Mouse (Mus musculus): ENCODE measurements around the gene D030056L22Rik.
A peak's percentile ranks its signal among the peaks of the same experiment; 100 is the strongest.

Gene D030056L22Rik

DNA sequence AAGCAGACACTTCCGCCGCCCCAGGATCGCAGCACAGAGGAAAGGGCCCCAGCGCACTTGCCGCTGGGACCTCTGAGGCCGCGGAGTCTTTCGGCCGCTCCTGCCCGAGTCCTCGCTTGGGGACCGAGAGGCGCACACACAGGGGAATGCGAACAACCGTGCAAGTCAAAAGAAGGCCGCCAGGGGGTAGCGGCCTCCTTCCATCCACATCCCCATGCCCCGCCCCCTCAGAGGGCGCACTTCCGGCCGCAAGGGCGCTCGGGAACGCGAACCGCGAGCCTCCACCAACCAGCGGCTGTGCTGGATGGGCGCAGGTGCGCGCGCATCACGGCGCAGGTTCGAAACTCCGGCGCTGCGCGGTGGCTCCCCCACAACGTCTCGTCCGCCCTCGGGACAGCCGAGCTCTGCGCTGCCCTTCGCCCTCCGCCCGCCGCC is at the start of gene D030056L22Rik:
TSS of gene D030056L22Rik (plus strand) at position 328 of the 435 bp plus-strand sequence.
- peak; percentile 100 for DNase-seq (ENCODE audit: low read depth)

DNA sequence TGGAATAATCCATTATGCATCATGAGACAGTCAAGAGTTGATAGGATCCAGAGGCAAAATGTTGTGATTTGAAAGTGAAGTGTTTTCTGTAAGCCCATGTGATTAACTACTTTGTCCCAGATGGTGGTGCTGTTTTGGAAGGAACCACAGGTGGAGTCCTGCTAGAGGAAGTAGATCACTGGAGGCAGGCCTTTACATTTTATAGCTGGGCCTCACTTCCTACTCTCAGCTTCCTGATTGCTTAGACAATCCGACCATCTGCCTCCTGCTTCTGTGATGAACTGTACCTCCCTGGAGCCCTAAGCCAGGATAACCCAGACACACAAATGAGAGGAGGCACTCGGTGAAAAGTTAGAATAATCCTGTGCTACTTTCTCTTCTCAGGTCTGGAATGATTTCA is 49.1 kb upstream of the D030056L22Rik start:
- peak; percentile 29 for DNase-seq (ENCODE audit: low read depth)

DNA sequence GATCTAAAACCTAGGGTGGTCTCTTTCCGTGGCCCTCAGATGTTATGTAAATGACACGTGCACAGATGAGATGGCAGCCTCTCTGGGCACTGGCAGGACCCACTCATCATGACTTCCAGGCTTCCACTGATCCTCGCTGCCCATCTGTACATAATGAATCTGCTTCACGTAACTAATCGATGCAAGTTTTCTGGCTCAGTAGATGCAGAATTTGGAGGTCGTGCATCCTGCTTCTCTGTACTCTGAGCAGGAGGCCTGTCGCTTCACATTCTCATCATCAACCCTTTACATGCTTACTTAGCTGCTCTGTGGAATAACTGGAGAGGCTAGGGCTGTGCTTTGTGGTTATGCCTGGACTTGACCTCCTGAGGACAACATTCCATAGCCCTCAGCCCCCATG is 46.0 kb upstream of the D030056L22Rik start:
- DNase-seq (ENCODE audit: low read depth) = no peak

DNA sequence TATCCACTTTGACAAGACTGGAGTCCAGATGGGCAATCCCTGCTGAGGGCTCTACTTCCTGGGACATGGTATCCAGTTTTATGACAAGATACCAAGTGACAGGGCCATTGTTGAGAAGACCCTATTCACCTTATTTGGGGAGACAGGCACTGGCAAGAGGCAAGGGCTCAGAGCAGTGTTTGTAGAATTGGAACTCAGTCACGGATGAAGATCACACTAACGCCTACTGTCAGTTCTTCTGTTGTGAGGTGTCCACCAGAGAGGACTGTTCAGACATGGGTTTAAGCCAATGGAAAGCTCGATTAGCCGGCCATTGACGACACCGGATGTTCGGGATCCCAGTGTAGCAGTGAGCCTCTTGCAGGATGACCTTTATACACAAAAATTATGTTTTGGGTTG is 43.4 kb upstream of the D030056L22Rik start:
- DNase-seq (ENCODE audit: low read depth) = no peak

DNA sequence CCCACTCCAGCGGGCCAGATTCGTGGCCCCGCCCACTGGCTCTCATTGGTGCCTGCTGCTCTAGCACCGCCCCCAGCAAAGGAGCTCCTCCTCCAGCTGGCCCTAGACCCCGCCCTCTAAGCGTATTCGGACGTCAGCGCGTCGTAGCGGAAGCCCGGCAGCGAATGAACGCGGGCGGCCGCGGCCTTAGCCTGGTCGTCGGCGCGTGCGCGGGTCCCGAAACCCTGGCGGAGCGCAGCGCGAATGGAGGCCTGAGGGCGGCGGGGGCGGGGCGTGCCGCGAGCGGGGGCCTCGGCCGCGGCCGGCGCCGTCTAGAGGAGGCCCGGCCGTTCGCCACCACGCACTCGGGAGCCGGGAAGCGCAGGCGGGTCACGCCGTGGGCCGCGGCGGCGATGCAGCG is 42.4 kb upstream of the D030056L22Rik start, which contains the start of gene Carnmt1:
TSS of gene Carnmt1 (plus strand) at position 157 of the 400 bp plus-strand sequence.
- peak; percentile 99 for DNase-seq (ENCODE audit: low read depth)

DNA sequence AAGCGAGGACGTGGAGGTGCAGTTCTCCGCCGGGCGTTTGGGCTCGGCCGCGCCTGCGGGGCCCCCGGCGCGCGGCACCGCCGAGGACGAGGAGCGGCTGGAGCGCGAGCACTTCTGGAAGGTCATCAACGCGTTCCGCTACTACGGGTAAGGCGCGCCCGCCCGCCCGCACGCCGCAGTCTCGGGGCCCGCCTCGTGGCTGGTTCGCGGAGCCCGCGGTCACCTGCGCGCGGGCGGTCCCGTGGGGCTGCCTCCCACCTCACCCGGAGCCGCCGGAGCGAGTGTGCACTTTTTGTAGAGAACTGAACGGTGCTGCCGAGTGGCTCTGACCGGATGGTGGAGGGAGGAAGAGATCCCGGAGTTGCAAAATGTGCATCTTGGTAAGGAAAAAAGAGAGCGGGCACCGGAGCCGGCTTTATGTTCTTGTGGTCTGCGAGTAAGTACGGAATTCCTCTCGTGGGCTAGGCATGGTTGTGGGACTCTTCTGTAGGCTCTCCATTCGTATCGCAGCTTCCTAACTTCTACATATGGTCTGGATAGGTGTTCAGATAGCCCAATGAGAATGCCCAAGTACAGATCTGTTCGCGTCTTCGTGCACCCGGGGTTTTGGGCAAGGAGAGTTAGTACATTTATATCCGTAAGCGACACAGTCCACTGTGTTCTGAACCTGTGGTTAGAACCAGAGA is 41.8 kb upstream of the D030056L22Rik start:
- peak; percentile 68 for DNase-seq (ENCODE audit: low read depth)

DNA sequence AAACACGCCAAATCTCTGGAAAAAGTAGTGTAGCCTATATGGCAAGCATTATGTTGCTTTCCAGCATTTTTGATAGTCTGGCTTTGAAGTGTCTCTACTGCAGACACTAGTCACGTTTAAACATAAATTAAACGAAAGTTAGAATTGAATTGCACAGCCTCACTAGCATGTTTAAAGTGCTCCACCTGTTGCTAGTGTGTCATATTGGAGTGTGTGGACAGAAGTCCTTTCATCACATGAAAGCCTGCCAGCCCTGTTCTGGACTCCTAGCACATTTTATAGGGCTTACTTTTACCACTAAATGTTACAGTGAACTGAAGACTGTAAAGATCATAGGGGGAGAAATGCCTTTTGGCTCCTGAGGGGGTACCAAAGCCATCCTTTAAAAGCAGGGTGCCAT is 40.5 kb upstream of the D030056L22Rik start:
- DNase-seq (ENCODE audit: low read depth) = no peak

DNA sequence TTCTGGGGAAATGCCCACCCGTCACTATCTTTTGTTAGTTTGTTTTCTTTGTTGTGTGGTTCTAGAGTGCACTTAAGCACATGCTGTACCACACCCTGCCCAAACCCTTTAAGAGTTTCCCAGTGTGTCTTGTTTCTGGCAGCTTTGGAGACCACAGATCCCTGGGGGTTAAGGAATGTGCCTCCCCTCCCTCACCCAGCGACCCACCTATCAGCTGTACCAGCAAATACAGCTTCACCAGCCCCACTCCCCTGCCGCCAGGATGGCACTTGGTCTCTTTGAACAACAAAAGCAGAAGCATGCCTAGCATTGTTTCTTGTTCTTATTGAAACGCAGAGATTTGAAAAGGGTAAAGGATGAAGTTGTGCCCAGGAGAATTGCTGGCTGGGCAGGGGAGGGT is 39.9 kb upstream of the D030056L22Rik start:
- DNase-seq (ENCODE audit: low read depth) = no peak

DNA sequence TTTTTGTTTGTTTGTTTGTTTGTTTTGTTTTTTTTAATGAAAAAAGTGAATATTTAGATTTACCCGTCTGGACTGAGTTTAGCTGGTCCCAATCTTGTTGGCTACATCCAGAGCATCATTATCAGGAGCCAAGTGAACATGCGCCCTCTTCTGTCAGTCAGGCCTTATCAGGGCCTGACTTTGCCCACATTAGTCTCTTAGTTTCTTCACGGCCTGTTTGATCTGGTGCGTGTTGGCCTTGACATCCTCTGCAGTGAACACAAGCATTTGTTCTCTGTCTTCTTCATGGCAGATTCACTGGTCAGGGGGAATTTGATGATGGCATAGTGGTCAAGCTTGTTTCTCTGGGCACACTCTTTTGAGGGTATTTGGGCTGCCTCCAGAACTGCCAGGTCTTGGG is 30.9 kb upstream of the D030056L22Rik start:
- DNase-seq (ENCODE audit: low read depth) = no peak

DNA sequence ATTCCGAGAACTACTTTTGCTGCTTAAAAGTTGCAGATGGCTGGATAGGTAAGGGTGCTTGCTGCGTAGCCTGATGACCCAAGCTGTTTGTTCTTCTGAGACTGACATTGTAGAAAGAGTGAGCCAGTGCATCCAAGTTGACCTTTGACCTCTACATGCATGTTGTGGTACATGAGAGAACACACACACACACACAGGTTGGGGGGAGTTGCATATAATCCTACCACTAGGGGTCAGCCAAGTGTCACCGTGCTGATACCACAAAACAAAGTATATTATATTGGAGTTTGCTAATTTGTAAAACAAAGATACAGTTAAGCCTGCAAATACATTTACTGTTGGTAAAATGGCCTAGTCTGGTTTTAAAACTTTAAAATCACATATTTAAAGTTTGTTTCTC is 25.4 kb upstream of the D030056L22Rik start:
- peak; percentile 86 for DNase-seq (ENCODE audit: low read depth)

DNA sequence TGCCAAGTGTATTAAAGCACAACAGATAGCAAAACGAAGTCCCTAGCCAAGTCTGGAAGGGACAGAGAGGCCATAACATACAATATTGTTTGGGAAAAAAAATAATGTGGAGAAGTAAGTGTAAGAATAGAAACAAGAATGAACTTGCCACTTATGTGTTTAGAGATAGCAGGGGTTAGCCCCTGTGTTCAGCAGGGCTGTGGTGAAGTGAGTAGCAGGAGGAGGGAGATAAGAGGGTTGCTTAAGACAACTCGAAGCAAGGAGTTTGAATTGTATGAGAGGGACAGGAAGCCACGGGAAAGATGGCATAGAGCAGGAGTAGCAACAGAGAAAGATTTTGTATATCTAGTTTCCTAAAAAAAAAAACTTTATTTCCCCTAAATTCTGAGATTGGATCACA is 20.8 kb upstream of the D030056L22Rik start:
- no peak for DNase-seq (ENCODE audit: low read depth)

DNA sequence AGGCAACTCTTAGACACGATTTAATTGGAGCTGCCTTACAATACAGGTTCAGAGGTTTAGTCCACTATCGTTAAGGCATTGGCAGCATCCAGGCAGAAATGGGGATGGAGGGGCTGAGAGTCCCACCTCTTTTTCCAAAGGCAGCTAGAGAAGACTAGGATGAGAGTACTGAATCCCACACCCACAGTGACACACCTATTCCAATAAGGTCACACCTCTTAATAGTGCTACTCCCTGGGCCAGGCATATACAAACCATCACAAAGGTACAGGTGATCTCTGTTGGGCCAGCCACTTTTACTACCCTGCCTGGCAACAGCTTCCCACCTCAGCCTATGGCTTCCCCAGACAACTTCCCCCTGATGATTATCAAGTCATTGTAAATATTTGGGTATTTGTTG is 20.2 kb upstream of the D030056L22Rik start:
- DNase-seq (ENCODE audit: low read depth) = no peak

DNA sequence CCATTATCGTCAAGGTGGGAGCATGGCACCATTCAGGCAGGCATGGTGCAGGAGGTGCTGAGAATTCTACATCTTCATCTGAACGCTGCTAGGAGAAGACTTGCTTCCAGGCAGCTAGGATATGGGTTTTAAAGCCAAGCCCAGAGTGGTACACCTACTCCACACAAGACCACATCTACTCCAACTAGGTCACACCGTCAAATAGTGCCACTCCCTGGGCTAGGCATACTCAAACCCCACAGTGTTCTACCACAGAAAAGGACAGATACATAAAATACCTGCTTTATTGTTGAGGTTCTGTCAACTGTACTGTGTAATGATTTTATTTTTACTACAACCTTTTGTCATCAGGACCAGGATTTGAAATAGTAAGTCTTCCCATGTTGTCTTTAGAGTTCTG is 17.9 kb upstream of the D030056L22Rik start:
- no peak for DNase-seq (ENCODE audit: low read depth)

DNA sequence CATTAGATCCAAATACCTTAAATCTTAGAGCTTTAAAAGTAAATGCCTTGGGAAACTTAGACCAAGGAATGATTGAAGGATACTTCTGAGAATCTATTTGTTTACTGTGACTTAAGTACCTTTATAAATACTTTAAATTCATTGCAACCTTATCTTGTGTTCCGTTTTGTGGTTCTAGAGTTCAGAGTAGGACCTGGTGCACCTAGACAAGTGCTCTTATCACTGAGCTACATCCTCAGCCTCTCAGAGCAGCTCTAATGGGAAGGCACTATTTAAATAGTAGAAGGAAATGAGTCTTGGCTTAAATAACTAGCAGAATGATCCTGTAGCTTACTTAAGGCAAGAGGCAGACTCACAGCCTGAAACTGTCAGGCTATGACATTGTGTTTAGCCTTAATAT is 17.4 kb upstream of the D030056L22Rik start:
- no peak for DNase-seq (ENCODE audit: low read depth)

DNA sequence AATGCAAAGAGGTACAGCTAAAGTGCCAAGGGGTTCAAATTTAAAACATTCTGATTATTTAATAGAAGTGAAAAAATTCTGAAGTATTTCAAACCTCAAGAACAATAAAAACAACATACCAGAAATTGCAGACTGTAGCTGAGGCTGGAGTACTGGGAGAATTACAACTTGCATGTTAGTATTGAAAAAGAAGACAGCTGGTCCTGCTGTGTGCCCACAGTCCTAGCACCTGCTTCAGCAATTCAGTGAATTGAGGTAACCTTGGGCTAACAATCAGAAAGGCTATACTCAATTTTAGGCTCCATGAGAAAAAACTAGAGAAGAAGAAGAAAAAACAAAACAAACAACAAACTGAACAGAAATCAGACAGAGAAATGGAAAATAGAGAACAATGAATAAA is 4.9 kb upstream of the D030056L22Rik start:
- DNase-seq (ENCODE audit: low read depth) = no peak

DNA sequence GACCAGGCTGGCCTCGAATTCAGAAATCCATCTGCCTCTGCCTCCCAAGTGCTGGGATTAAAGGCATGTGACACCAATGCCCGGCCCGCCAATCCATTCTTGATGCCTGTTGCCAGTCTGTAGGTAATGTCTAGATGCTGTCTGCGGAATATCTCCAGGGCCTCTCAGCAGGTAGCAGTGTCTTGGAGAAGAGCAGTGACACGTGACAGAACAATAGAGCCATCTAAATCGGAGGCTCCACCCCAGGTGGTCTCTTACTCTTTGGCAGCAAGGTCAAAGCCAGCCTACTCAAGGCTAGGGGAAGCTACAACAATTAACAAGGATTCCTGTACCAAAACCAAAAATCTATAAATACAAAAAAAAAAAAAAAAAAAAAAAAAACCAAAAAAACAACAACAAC is 2.1 kb upstream of the D030056L22Rik start:
- DNase-seq (ENCODE audit: low read depth) = no peak

DNA sequence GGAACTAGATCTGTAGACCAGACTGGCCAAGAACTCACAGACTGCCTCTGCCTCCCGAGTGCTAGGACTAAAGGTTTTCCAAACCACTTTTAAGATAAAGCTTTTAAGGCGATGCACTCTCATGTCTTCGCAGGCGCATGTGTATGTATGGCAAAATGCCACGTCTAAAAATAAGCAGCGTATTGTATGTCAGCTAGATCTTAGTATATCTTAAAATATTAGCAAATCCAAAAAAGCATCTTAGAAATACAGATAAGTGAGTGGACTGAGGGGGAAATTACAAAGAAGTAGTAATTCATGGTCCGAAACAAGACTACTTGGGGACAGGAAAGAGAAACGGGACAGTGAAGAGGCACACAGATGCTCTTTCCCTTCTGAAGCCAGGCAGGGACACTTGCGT is 1.4 kb upstream of the D030056L22Rik start:
- no peak for DNase-seq (ENCODE audit: low read depth)

DNA sequence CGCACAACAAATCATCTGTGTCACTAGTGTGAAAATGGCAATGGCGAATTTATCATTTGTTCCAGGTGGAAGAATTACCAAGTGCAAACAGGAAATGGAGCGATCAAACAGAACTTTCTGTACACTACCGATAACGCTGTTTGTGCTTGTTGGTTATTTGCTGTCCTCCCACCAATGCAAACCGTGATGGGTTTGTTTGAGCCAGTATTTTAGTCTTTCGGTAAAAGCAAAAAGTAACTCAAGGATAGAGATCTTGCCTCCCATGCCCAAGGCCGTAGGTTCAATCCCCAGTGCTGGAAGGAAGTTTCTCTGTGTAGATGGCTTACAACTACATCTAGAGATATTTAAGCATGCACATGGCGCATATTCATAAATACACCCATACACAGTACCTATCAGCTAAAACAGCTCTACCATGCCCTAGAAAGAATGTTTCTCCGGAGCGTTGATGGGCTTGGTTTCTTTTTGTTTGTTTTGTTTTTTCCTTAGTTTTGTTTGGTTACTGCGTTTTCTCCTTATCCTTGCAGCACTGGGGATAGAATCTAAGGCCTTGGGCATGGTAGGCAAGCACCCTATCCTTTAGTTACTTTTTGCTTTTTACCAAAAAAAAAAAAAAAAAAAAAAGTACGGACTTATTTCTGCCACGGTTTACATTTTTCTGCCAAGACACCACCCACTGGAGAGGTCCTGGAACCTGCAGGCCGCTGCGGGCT is 684 bp upstream of the D030056L22Rik start:
- DNase-seq (ENCODE audit: low read depth) = no peak

DNA sequence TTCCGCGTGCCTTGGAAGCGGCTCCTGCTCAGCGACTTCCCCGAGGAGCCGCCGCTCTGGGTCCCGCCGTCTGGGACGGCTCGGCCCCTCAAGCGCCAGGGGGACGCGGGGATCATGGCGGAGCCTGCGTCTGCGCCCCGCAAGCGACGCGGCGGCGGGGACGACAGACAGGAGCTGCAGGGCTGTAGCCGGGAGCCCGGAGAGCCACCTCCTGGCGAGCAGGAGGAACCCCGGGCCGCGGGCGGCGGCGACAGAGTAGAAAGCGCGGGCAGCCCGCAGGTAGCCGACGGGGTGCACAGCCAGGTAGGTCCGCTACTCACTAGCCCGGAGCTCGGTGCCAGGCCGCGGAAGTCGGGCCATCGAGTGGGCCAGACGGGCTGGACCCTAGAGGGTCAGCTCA is 364 bp downstream of the D030056L22Rik start:
- DNase-seq (ENCODE audit: low read depth) = peak; percentile 74

DNA sequence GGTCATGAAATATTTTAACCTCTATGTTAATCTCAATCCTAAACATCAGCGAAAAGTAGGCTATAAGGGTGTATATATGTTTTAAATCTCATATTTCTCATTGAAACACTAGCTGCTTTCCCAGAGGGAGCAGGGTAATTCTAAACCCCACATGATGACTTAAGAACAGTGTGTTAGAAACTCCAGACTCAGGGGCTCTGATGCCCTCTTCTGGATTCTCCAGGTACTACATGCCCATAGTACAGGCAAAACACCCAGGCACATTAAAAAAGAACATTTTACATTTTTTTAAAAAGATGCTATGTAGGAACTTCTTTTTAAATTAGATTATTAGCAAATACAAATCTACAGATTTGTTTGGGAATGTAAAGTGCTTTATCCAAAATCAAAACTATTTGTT is 3.4 kb downstream of the D030056L22Rik start:
- peak; percentile 90 for DNase-seq (ENCODE audit: low read depth)

DNA sequence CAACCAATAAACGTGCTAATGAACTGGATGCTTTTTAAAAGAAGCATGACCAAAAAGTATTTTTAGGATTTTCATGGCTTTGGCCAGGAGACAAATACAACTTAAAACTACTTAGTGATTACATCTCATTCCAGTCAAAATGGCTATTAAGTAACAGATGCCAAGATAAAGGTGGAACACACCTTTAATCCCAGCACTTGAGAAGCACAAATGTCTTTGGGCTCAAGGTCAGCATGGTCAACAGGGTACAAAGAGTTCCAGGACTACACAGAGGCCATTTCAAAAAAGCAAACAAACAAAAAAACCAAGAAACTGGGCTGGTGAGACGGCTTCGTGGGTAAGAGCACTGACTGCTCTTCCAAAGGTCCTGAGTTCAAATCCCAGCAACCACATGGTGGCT is 7.3 kb downstream of the D030056L22Rik start:
- no peak for DNase-seq (ENCODE audit: low read depth)

DNA sequence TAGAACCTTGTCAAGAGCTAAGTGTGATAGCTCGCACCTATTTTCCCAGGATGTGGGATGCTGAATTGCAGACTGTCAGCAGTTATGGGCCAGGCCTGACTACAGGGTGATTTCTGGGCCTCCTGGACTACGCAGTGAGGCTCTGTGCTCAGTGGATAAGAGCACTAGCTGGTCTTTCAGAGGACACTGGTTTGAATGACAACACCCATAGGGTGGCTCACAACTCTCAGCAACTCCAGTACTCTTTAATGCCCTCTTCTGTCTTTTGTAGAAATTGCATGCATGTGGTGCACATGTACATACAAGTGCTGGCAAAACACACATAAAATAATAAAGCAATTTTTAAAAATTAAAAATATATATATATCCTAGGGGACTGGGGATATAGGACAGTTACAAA is 12.2 kb downstream of the D030056L22Rik start:
- no peak for DNase-seq (ENCODE audit: low read depth)

DNA sequence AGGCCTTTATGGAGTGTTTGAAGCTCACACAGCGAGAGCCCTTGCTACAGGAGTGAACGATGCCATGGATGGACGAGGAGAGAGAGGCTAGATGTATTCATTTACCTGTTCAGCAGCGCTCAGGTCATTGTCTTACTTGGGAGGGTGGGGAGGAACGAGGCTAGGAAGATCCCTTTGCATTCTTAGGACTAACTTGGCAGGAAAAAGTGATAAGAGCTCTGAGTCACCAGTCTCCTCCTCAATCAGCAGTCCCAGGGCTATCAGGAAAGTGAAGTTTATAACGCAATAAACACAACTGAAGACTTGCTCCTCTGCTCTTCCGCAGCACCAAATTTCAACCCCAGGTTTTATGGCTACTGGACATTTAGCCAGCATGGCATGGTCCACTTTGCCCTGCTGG is 17.3 kb downstream of the D030056L22Rik start:
- no peak for DNase-seq (ENCODE audit: low read depth)

DNA sequence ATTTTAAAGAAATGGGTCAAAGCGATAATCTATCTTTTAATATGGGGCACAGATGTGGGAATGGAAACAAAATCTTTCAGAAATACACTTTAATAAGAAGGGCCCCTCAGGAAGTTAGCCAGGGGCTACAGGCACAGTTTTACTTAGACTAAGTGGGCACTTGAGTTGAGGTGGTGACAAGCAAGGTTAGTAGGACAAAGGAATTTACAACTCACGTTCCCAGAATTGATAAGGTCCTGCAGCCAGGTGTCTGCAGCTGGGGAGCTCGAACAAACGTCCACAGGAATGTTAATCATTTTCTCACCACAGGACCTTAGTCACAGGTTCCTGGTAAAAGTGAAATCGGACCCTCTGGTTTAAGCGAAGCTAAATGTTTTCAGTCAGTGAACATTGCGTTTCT is 18.1 kb downstream of the D030056L22Rik start:
- no peak for DNase-seq (ENCODE audit: low read depth)

Data from induced T-regulatory cell, adult 2 months (primary cell).